Mouse (Mus musculus) layer of hippocampus, adult 2 months (tissue): ENCODE data around the gene Ano5. TPM values are rescaled to one million over a fixed set of nuclear protein-coding genes. Genes with fewer than 3 reads are reported as not detected.

Experiments used
- DNase-seq, 2 experiments: peaks; one replicate each; pipeline ENCODE4 v3.0.0; 2022; ENCODE audit warnings: low spot score in 2 of 2
- H3K27ac ChIP-seq: fragments of 200-600 bp; 2 replicates; pipeline ENCODE4 v1.8.1; 2022
- H3K4me3 ChIP-seq: fragments of 200-600 bp; 2 replicates; pipeline ENCODE4 v1.8.1; 2022; ENCODE audit warnings: mild to moderate bottlenecking
- CTCF ChIP-seq: fragments of 200-600 bp; conservative IDR thresholded peaks from 2 replicates; pipeline ENCODE4 v1.8.1; 2022; ENCODE audit warnings: antibody characterized with exemption, mild to moderate bottlenecking, moderate library complexity
- long read RNA-seq, 2 experiments: library from polyadenylated mRNA; stranded (forward); transcript quantifications; one replicate each; pipeline ENCODE4 v2.0.0; 2021; ENCODE audit warnings: borderline mapping rate in 2 of 2
- total RNA-seq, 2 experiments: library from RNA; stranded (reverse); gene quantifications; 2 replicates each; pipeline ENCODE4 v1.2.3; 2021

Ano5 gene
- 1 to 10 TPM; 1.2 to 1.4 TPM for total RNA-seq
- long read RNA-seq, experiment 1 = 0 reads
- long read RNA-seq, experiment 2, partial matches to known transcripts = 1 of 1 reads
- long read RNA-seq, experiment 2, other reads (novel, unspliced or antisense) = 0 of 1 reads

DNA sequence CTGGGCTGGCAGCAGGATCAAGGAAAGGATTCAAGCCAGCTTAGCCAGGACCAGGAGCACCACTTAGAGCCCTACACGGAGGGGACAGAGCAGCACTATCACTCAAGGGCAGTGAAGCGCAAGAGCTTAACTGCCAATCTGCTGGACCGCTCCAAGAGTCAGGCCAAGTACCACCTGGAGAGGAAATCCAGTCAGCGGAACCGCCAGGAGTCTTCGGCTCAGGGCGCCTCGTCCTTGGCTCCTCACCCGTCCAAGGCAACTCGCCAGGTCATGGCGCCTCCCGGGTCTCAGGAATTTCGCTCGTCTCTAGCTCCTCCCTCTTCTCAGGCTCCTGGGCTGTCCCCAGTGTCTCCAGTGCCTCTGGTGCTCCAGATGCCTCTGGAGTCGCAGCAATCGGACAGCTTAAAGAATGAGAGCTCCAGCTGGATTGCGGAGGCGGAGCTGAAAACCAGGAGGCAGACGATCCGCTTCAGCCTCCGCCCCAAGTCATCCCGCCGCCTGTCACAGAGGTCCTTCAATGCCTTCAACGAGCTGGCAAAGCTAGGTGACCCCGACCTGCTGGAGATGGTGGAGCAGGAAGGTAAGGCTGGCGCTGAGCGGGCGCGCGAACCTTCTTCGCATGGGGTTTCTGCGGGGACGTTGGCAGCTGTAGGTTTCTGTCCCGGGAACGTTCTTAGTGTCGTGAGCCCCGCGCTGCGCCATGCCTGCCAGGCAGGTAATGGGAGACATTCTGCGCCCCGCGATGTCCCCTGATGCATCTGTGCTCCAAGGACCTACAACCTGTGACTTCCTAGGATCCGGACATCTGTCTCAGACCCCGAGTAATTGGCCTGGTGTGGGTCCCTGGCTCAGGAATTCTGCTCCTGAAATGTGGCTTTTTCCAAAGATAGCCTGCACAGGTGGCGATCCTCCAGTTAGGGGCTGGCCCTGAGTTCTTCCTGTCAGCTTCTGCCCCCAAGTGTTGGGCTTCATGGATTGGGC, at the start of gene Ano5:
Gene Ano5 (plus strand): TSS at position 359 of the 981 bp plus-strand sequence.
- no peak within 1 kb of the TSS for H3K27ac ChIP-seq
- TF ChIP-seq CTCF = no peak
- H3K4me3 ChIP-seq = peak within 1 kb of the TSS; percentile 45
- DNase-seq = peak; percentile 10 to 14

DNA sequence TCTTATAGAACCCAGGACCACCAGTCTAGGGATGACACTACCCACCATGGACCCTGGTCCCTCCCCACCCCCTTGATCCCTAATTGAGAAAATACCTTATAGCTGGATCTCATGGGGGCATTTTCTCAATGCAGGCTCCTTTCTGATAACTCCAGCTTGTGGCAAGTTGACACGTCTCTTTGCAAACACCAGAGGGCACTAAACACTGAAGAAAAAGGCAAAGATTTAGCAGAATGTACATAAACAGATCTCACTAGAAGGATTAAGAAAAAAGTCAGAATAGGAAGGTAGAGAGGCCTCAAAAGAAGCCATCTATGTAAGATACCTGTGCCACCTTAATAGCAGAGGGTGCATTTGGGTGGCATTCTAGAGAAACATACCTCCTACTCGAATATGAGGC, 11.4 kb upstream of the Ano5 start:
- DNase-seq = no peak
- no peak overlapping the region for H3K27ac ChIP-seq
- H3K4me3 ChIP-seq = no peak overlapping the region
- TF ChIP-seq CTCF = peak; percentile 77

DNA sequence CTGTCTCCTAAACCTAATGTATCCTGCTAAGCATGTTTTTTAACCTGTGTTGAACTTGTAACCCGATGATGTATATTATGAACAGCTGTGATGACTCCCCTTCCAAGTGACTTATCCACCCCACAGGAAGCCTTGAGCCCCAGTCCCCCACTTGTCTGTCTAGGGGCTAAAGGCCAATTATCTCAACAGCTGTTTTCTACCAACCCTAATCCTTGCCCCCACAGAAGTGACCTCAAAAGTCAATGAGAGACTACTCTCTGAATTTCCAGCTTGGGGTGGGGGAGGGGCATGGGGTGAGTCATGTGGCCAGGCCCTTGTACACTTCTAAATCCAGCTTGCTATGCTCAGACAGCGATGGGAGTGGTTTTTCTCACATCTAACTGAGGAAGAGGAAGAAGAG, 6.9 kb upstream of the Ano5 start:
- Histone ChIP-seq H3K4me3 (no peak overlapping the region), H3K27ac (no peak overlapping the region)
- no peak for DNase-seq
- TF ChIP-seq CTCF = no peak

DNA sequence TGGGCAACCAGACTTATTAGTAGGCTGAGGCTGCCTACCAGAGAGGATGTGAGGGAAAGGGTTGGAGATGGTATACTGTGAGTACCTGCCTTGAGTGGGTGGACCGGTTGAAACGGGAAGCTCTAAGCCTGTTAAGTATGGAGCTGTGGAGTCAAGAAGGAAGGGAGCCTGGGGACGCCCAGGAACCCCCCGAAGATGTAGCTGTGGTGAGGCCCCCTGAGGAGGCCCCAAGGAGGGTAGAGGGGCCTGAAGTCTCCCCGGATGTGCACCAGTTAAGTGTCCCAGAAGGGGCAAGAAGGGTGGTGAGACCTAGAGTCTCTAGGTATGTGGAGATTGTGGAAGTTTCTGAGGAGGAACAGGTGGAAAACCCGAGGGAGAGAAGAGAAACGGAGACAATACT, 682 bp upstream of the Ano5 start:
- no peak for TF ChIP-seq CTCF
- no peak overlapping the region for H3K4me3 ChIP-seq
- H3K27ac ChIP-seq = no peak overlapping the region
- DNase-seq = no peak

DNA sequence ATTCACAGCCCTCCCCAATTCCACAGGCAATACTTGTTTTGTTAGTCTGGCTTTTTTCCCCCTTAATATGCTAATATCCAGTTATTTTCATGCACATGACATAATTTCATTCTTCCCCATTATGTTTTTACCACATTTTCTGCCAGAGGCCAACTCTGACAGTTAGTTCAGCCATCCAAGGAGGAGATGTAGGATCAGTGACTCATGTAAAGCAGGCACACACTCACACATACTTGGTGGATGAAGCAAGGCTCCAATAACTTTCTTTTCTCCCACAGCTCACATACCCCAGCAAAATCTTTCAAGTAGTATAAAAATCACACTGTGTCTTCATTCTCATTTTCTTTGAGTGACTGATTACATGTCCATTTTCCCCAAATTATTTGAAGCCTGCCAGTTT, 28.5 kb downstream of the Ano5 start:
- Histone ChIP-seq H3K4me3 (no peak overlapping the region), H3K27ac (no peak overlapping the region)
- TF ChIP-seq CTCF = no peak
- DNase-seq = no peak

DNA sequence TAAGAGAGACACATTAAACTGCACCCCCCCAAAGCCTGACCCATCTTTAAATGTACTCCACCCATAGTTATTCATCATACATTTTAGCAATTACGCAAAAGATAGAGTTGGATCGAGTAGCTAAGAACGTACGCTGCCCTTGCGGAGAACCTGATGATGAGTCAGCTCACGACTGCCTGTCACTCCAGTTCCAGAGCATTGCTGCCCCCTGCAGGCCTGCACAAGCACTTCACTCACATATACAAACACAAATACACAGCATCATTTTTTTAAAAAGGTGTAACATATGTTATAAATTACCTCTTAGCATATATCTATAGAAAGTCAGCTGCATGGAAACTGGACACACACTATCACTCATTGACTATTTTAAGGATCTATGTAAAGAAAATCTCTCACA, 29.9 kb downstream of the Ano5 start:
- peak; percentile 63 for TF ChIP-seq CTCF
- H3K27ac ChIP-seq = no peak overlapping the region
- H3K4me3 ChIP-seq = no peak overlapping the region
- DNase-seq = no peak

DNA sequence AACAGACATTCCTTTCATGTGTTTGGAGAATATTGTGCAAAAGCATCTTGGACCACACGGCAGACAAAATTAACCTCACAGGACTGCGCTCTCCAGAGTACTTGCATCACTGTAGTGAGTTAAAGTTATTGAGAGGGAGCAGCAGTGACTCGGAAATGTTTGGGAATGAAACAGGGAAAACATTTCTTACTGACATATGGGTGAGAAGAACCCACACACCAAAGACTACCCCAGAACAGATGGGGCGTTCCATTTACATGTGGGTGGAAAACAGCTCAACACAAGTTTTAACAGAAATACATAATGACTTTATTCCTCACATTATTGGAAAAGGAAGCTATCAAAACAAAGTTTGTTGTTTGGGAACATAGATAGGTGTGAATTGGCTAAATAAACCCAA, 89.2 kb downstream of the Ano5 start:
- no peak overlapping the region for H3K27ac ChIP-seq
- TF ChIP-seq CTCF = no peak
- DNase-seq = peak; percentile 32 to 65
- H3K4me3 ChIP-seq = no peak overlapping the region

DNA sequence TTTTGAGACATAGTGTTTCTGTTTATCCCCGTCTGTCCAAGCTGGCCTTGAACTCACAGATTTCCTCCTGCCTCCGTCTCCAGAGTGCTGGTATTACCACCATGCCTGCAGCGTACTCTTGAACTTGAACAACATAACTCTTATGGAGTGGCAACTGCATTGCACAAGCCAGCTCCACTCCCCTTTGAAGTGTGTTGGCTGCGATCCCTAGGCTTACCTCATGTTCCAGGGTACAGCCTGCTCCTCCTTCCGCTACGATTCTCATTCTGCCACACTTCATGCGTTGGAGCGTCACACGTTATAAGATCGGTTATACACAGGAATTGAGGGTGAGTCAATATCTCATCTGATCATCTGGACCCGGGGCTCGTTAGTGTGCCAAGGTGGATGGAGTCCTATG, 92.9 kb downstream of the Ano5 start:
- H3K4me3 ChIP-seq = no peak overlapping the region
- H3K27ac ChIP-seq = no peak overlapping the region
- no peak for TF ChIP-seq CTCF
- DNase-seq = no peak

DNA sequence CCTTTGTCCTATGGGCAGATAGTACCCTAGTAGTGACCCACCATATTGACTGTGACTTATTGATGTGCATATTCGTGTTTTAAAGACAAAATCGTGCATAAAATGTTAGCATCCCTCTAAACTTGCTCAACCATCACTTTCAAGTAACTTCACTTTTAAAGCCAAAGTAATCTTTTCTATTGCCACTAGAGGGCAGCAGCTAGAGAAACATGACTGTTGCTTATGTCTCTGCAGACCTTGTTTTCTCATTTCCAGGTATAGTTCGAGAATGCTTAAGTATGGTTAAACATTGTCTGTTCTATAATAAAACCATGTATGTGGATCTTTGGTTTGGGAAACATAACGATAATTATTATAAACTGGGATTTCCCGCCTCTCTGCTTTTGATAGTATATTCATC, 103.6 kb downstream of the Ano5 start:
- no peak overlapping the region for H3K4me3 ChIP-seq
- peak; percentile 82 for TF ChIP-seq CTCF
- H3K27ac ChIP-seq = no peak overlapping the region
- no peak for DNase-seq

DNA sequence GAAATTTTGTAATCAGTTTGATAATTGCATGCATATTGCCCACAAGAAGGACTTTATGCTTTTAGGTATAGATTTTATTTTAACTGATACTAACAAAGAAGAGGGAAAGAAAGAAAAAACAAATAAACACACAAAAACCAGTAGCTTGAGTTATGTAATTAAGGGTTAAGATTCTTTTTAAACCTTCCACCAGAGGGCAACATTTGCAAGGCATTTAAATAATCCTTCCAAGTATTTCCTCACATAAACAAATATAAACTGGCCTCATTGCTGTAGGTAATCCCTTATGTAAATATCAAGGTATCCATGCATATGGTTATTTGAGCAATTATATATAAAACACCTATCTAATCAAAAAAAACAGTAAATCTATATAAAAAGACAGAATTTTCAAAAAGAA, 107.1 kb downstream of the Ano5 start:
- DNase-seq = no peak
- TF ChIP-seq CTCF = peak; percentile 82
- no peak overlapping the region for H3K4me3 ChIP-seq
- H3K27ac ChIP-seq = no peak overlapping the region

DNA sequence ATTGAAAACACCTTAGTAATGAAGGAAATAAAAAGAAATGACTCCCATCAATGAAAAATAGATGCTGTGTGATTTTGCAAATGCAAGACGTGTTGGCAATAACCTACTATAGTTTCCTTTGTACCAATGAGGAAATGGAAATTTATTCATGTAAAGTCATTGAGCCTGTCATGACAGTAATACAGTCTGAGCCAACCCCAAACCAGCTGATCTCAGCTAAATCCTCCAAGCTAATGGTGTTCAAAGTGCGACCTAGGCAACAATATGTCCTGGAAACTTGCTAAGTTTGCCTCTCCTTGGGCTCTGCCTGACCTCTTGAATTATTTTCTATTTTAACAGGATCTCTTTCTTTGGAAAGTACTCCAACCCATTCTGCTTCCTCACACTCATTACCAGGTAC, 107.6 kb downstream of the Ano5 start:
- Histone ChIP-seq H3K27ac (no peak overlapping the region), H3K4me3 (no peak overlapping the region)
- DNase-seq = no peak
- no peak for TF ChIP-seq CTCF

DNA sequence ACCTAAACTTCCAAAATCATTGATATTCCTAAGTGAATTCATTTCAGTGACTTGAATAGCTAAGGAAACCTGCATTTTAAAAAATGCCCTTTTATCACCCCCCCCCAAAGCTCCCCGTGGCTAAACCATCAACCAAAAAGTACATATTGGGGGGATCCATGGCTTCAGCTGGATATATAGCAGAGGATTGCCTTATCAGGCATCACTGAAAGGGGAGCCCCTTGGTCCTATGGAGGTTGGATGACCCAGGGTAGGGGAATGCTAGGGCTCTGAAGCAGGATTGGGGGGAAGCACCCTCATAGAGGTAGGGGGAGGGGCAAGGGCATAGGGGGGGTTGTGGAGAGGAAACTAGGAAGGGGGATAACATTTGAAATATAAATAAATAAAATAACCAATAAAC, 109.1 kb downstream of the Ano5 start:
- no peak overlapping the region for H3K4me3 ChIP-seq
- DNase-seq = no peak
- H3K27ac ChIP-seq = no peak overlapping the region
- TF ChIP-seq CTCF = no peak

DNA sequence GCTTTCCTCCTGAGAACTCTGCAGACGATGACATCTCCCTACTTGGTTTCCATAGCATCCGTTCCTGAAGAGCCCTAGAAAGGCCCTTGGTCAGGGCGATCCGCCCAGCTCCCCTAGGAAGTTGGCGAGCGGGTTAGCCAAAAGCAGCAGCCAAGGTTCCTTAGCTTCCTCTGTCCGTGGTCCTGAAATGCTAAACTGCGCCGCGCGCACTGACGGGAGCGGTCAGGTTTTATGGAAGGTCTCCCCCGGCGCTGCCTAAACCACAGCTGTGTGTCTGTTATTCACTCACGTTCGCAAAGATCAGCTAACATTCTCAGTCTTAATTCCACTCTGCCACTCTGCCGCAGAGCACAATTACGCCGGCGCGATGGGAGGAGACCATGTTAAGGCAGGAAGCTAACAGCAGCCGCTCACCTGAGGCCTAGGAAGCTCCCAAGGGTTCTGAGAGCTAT, 110.9 kb downstream of the Ano5 start, which contains the start of gene Slc17a6:
Gene Slc17a6 (plus strand): TSS at position 313 of the 452 bp plus-strand sequence.
- Histone ChIP-seq H3K4me3 (peak within 1 kb of the TSS; percentile 35), H3K27ac (no peak within 1 kb of the TSS)
- DNase-seq = peak; percentile 35 to 46
- TF ChIP-seq CTCF = no peak

DNA sequence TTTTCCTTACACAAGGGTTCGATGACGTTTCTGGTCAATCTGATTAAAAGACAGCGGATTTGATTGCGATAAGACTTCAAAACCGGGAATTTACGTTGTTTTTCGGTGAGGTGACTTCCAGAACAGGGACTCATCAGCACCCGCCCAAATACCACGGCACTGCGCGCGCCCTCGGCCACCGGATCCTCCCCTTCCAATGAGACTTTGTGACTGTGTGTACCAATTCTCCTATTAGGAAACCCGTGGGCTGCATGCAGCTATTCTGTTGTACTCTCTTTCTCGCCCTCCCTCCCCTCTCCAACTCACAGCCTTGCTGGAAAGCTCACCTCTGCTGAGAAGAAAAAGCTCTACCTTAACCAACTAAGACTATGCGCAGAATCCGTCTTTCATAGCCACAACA, 111.4 kb downstream of the Ano5 start:
- DNase-seq = no peak
- no peak overlapping the region for H3K27ac ChIP-seq
- TF ChIP-seq CTCF = no peak
- H3K4me3 ChIP-seq = peak overlapping the region; percentile 35
